Mouse (Mus musculus): ENCODE data around the gene Eepd1. TPM values are rescaled to one million over a fixed set of nuclear protein-coding genes. Genes with fewer than 3 reads are reported as not detected.

Gene Eepd1
- polyA plus RNA-seq, 2 experiments: 2.3 to 4.4 TPM

DNA sequence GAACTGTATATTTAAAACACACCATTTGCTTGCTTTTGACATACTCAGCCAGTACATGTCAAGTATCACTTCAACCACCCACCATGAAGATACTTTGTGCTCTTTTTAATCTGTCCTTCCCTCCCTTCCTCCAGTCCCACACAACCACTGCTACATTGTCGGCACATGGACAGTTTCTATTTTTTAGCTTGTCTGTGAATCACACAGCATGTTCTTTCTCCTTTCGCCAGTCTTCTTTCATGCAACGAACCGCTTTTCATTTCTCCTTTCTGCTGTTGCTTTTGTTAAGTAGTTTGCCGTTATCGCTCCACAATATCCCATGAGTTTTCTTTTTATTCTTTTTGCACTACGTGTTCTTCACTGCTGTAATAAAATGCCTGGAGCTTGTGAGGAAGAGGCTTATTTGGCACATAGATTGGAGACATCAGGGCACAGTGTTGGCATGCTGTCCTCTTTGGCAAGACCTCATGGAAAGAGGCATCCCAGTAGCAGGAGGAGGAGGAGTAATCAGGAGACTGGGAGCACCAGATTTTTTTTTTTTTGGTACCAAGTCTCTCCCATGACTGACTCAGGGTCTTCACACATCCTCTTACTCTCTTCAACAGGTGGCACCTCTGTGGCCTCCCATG lies 1.8 kb upstream of the Eepd1 start:
- no peak overlapping the region for H3K4me2 ChIP-seq (ENCODE audit: low read depth)
- 74% methylated on average over 7 of the region's 7 CpGs for WGBS (ENCODE audit: insufficient replicate concordance)
- peaks cover 0 to 3% of the 10 kb centered on the region in 2 experiments; a peak in 1 of 4 replicates for H3K4me1 ChIP-seq (replicated peaks; ENCODE audit: control insufficient read depth in 2 of 2, insufficient read depth in 2 of 2, low read length in 1 of 2)
- no peak overlapping the region for H3K27ac ChIP-seq
- no peak for DNase-seq (ENCODE audit: low read depth in 3 of 3, low spot score in 3 of 3)
- ATAC-seq (ENCODE audit: insufficient read depth): no peak
- H3K36me3 ChIP-seq (replicated peaks; ENCODE audit: control insufficient read depth, insufficient read depth, low read depth): no peaks in the 10 kb centered on the region
- no peaks in the 10 kb centered on the region for H3K9me3 ChIP-seq (ENCODE audit: control insufficient read depth, low read length)
- TF ChIP-seq CTCF (IDR thresholded peaks at IDR 0.05; ENCODE audit: low read depth): no peak
- no peak for TF ChIP-seq EP300 (IDR thresholded peaks at IDR 0.05; ENCODE audit: low read depth)
- no peak overlapping the region for H3K9ac ChIP-seq (replicated peaks)
- peaks cover 3% of the 10 kb centered on the region; the same call in 1 of the 2 replicates for H3K27me3 ChIP-seq (ENCODE audit: control insufficient read depth, insufficient read depth, low read length)
- no peak overlapping the region for H3K4me3 ChIP-seq (ENCODE audit: insufficient read depth in 1 of 2, low read depth in 2 of 2, low read length in 2 of 2)

DNA sequence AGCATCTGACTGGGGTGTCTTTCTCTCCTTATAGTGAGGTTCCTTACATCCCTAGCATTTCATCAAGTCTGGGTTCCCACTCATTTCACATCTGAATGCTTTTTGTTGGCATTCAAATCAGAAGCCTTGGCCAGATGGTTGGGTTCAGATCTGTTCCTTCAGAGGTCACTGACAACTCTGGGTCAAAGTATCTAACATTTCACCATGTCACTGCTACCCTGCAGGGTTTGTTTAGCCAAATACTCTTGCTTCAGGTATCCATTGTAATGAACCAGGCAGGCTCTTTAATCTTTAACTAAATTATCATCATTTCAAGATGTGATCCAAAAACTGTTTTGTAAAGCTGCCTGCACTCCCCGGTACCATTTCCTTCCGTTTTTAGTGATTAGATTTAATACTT lies 671 bp upstream of the Eepd1 start:
- Histone ChIP-seq H3K9ac (replicated peaks) (no peak overlapping the region), H3K27ac (no peak overlapping the region), H3K4me1 (replicated peaks; ENCODE audit: control insufficient read depth in 2 of 2, insufficient read depth in 2 of 2, low read length in 1 of 2) (peaks cover 0 to 5% of the 10 kb centered on the region in 2 experiments; a peak in 1 of 4 replicates), H3K9me3 (ENCODE audit: control insufficient read depth, low read length) (no peaks in the 10 kb centered on the region), H3K4me2 (ENCODE audit: low read depth) (peak overlapping the region; percentile 87), H3K36me3 (replicated peaks; ENCODE audit: control insufficient read depth, insufficient read depth, low read depth) (no peaks in the 10 kb centered on the region), H3K4me3 (ENCODE audit: insufficient read depth in 1 of 2, low read depth in 2 of 2, low read length in 2 of 2) (no peak overlapping the region), H3K27me3 (ENCODE audit: control insufficient read depth, insufficient read depth, low read length) (peaks cover 3% of the 10 kb centered on the region; the same call in 1 of the 2 replicates)
- DNase-seq (ENCODE audit: low read depth in 3 of 3, low spot score in 3 of 3) (no peak), ATAC-seq (ENCODE audit: insufficient read depth) (no peak)
- WGBS (ENCODE audit: insufficient replicate concordance): 64% methylated on average over 2 of the region's 2 CpGs
- no peak for TF ChIP-seq EP300 (IDR thresholded peaks at IDR 0.05; ENCODE audit: low read depth)
- no peak for TF ChIP-seq CTCF (IDR thresholded peaks at IDR 0.05; ENCODE audit: low read depth)

DNA sequence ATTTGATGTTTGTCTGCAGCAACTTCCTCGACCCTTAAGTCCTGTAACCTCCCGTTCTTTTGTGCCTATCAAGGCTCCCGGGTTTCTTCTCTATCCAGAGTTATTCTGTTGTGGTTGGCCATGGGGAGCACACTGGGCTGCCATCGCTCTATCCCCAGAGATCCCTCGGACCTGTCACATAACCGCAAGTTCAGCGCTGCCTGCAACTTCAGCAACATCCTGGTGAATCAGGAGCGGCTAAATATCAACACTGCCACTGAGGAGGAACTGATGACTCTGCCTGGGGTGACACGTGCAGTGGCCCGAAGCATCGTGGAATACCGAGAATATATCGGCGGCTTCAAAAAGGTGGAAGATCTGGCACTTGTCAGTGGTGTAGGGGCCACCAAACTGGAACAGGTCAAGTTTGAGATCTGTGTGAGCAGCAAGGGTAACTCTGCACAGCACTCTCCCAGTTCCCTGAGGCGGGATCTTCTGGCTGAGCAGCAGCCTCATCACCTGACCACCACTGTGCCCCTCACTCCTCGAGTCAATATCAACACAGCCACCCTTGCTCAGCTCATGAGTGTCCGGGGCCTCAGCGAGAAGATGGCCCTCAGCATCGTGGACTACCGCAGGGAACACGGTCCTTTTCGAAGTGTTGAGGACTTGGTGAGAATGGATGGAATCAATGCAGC lies 1.1 kb downstream of the Eepd1 start:
- Histone ChIP-seq H3K36me3 (replicated peaks; ENCODE audit: control insufficient read depth, insufficient read depth, low read depth) (no peaks in the 10 kb centered on the region), H3K4me2 (ENCODE audit: low read depth) (peak overlapping the region; percentile 87), H3K9ac (replicated peaks) (no peak overlapping the region), H3K4me3 (ENCODE audit: insufficient read depth in 1 of 2, low read depth in 2 of 2, low read length in 2 of 2) (peak overlapping the region; percentile 27 to 62; a peak in 3 of 4 replicates), H3K9me3 (ENCODE audit: control insufficient read depth, low read length) (no peaks in the 10 kb centered on the region), H3K27me3 (ENCODE audit: control insufficient read depth, insufficient read depth, low read length) (peaks cover 3% of the 10 kb centered on the region; the same call in 1 of the 2 replicates), H3K4me1 (replicated peaks; ENCODE audit: control insufficient read depth in 2 of 2, insufficient read depth in 2 of 2, low read length in 1 of 2) (peaks cover 0 to 5% of the 10 kb centered on the region in 2 experiments; a peak in 1 of 4 replicates), H3K27ac (no peak overlapping the region)
- ATAC-seq (ENCODE audit: insufficient read depth): no peak
- no peak for DNase-seq (ENCODE audit: low read depth in 3 of 3, low spot score in 3 of 3)
- TF ChIP-seq CTCF (IDR thresholded peaks at IDR 0.05; ENCODE audit: low read depth): no peak
- TF ChIP-seq EP300 (IDR thresholded peaks at IDR 0.05; ENCODE audit: low read depth): no peak
- WGBS (ENCODE audit: insufficient replicate concordance): 30% methylated on average over 22 of the region's 22 CpGs

DNA sequence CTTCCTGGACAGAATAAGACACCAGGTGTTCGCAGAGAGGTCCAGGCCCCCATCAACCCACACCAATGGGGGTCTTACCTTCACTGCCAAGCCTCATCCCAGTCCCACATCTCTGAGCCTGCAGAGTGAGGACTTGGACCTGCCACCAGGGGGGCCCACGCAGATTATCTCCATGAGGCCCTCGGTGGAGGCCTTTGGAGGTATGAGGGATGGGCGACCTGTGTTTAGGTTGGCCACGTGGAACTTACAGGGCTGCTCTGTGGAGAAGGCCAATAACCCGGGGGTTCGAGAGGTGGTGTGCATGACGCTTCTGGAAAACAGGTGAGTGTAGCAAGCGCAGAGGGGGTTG lies 1.6 kb downstream of the Eepd1 start:
- Histone ChIP-seq H3K9me3 (ENCODE audit: control insufficient read depth, low read length) (no peaks in the 10 kb centered on the region), H3K4me1 (replicated peaks; ENCODE audit: control insufficient read depth in 2 of 2, insufficient read depth in 2 of 2, low read length in 1 of 2) (peaks cover 0 to 5% of the 10 kb centered on the region in 2 experiments; a peak in 1 of 4 replicates), H3K27me3 (ENCODE audit: control insufficient read depth, insufficient read depth, low read length) (peaks cover 3% of the 10 kb centered on the region; the same call in 1 of the 2 replicates), H3K9ac (replicated peaks) (no peak overlapping the region), H3K27ac (no peak overlapping the region), H3K4me2 (ENCODE audit: low read depth) (peak overlapping the region; percentile 87), H3K36me3 (replicated peaks; ENCODE audit: control insufficient read depth, insufficient read depth, low read depth) (no peaks in the 10 kb centered on the region), H3K4me3 (ENCODE audit: insufficient read depth in 1 of 2, low read depth in 2 of 2, low read length in 2 of 2) (no peak overlapping the region; a peak in 1 of 4 replicates)
- DNase-seq (ENCODE audit: low read depth in 3 of 3, low spot score in 3 of 3) (no peak), ATAC-seq (ENCODE audit: insufficient read depth) (no peak)
- WGBS (ENCODE audit: insufficient replicate concordance): 69% methylated on average over 9 of the region's 9 CpGs
- TF ChIP-seq EP300 (IDR thresholded peaks at IDR 0.05; ENCODE audit: low read depth) (no peak), CTCF (IDR thresholded peaks at IDR 0.05; ENCODE audit: low read depth) (0 out of 2 replicates have a peak, but pooled peaks have one; percentile 11)

DNA sequence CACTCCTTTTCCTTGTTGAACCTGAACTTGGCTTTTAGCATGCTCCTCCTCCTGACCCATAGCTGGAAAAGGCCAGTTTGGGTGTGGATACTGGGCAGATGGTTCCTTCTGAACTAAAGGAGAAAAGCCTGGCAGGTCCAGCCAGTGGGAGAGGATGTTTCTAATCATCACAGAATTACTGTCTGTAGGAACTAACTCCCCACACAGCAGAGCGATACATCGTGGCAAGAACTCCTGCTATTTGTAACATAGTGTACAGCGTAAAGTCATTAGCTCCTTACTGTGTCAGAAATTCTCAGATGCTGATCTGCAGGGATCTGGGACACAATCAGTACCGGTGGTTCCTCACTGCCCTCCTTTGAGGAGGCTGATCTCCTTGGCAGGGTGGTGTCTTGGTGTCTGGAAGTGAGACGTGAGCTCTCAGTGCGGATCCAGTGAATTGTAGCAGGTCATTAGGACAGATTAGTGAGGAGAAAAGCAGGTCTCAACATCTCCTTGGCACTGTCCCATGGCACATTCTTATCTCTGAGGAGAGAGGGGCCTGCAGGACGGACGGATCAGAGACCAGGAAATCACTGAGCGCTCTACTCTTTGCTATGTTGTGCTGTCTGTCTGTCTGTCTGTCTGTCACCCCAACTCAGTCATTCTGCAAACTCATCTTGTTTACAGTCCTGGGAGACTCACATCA lies 2.7 kb downstream of the Eepd1 start:
- Histone ChIP-seq H3K4me1 (replicated peaks; ENCODE audit: control insufficient read depth in 2 of 2, insufficient read depth in 2 of 2, low read length in 1 of 2) (peaks cover 0 to 5% of the 10 kb centered on the region in 2 experiments; a peak in 1 of 4 replicates), H3K9me3 (ENCODE audit: control insufficient read depth, low read length) (no peaks in the 10 kb centered on the region), H3K9ac (replicated peaks) (no peak overlapping the region), H3K36me3 (replicated peaks; ENCODE audit: control insufficient read depth, insufficient read depth, low read depth) (no peaks in the 10 kb centered on the region), H3K4me2 (ENCODE audit: low read depth) (peak overlapping the region; percentile 87), H3K27me3 (ENCODE audit: control insufficient read depth, insufficient read depth, low read length) (peaks cover 3% of the 10 kb centered on the region; the same call in 1 of the 2 replicates), H3K4me3 (ENCODE audit: insufficient read depth in 1 of 2, low read depth in 2 of 2, low read length in 2 of 2) (no peak overlapping the region; a peak in 1 of 4 replicates), H3K27ac (no peak overlapping the region)
- 61% methylated on average over 9 of the region's 9 CpGs for WGBS (ENCODE audit: insufficient replicate concordance)
- DNase-seq (ENCODE audit: low read depth in 3 of 3, low spot score in 3 of 3) (no peak), ATAC-seq (ENCODE audit: insufficient read depth) (no peak)
- TF ChIP-seq CTCF (IDR thresholded peaks at IDR 0.05; ENCODE audit: low read depth) (no peak), EP300 (IDR thresholded peaks at IDR 0.05; ENCODE audit: low read depth) (no peak)
